Mouse (Mus musculus): ENCODE results near the gene Cpne1.
A peak's percentile ranks its signal among the peaks of the same experiment; 100 is the strongest.
"Not testable (repeated sequence)": the region's sequence is repeated elsewhere in the genome, so short reads cannot be mapped to it uniquely, and the experiment has no call there.

Gene Cpne1

GRCm38 (mm10) chr2:156111358-156112079 is at the start of gene Cpne1, which contains the start of gene Rbm12:
Cpne1 (minus strand) TSS chr2:156111965.
Rbm12 (minus strand) TSS chr2:156111978.
- peak; percentile 97 for DNase-seq

GRCm38 (mm10) chr2:156151538-156151937 is 39.8 kb upstream of the Cpne1 start:
- no peak for DNase-seq

- no peak for DNase-seq
Observed at GRCm38 (mm10) chr2:156147316-156147915, 35.7 kb upstream of the Cpne1 start.

DNA sequence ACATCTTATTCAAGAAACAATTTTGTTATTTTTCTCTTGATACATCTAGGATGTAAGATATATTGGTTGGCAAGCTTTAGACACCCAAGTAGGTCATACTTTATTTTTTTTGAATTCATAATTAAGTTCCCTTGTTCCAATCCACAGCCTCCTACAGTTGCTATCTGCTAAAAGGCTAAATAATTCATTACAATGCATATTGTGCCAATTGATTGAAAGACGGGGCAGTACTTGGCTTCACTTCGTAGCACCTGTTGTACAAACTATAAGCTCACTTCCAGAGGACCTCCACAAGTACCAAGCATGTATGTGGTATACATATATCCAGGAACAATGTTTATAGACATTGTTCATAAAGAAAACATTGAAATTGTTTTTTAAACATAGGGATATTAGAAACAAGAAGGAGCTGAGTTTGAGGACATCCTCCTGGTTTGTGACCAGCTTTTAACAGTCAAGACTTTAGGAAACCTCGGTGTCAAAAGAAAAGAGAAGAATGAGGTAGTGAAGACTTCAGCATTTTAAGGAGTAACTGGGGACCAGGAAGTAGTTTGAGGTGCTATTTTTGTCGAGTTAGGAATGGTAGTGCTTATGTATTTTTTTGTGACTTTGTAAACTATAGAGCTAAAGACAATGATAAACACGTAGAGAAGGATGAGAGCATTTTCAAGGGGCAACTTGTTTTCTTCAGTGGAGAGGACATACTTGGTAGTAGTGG is 34.7 kb upstream of the Cpne1 start:
- DNase-seq, result no peak

DNA sequence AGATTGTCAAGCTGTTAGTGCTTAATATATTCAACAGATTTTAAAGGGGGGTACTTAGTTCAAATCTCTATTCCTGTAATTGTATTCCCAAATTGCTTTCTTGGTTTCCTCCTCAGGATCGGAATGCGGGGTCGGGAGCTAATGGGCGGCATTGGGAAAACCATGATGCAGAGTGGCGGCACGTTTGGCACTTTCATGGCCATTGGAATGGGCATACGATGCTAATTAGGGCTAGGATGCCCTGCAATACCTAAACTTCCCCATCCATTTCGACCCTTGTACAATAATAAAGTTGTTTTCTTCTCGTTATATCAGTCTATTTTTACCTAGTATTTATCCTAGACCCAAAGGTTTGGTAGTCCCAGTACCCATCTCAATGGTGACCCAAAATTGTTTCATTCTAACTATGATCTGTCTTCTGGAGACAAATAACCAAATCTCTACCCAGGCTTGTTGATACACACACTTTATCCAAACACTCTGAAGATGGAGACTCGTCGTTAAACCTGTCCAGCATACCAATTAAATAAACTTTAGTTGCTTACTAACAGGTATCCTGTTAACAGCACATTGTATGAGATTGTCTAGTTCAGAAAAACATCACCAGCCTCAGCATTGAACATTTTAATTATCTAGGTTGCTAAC is 33.8 kb upstream of the Cpne1 start:
- no peak for DNase-seq

DNA sequence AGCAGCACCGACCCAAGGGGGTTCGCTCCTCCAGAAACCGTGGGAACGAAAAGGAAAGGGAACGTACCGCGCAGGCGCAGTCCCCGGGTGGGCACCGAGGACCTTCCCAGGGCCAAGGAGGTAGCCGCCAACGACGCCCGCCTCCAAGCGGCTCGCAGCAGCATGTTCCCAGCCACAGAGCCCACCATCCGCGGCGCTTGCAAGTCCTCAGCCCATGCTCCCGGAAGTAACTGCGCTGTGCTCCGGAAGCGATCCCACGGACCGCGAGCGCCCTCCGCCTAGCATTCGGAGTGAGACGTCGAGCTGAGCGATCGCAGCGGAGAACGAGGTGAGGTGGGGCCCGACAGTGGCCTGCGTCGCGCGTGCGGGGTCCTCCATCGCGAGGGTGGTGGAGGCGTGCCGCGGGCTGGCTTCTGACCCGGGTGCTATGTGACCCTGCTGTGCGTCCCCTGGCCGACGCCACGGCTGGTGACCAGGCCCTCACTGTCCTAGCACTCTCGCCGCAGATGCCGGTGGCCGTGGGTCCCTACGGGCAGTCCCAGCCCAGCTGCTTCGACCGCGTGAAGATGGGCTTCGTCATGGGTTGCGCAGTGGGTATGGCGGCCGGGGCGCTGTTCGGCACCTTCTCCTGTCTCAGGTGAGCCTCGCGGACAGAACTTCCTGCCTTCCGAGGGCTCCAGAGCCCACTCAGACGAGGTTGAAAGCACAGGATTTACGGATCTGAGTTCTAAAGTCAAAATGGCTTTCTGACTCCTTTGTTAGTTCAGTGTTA is 32.4 kb upstream of the Cpne1 start, which contains the start of the genes Romo1 and Nfs1:
Gene Romo1 (plus strand): TSS at position 87 of the 772 bp plus-strand sequence.
Gene Nfs1 (minus strand): TSS at position 234 of the 772 bp plus-strand sequence.
- DNase-seq, result peak; percentile 96

GRCm38 (mm10) chr2:156143367-156143766 is 31.6 kb upstream of the Cpne1 start:
- DNase-seq, result no peak

GRCm38 (mm10) chr2:156142820-156143219 is 31.1 kb upstream of the Cpne1 start:
- peak; percentile 13 for DNase-seq

DNA sequence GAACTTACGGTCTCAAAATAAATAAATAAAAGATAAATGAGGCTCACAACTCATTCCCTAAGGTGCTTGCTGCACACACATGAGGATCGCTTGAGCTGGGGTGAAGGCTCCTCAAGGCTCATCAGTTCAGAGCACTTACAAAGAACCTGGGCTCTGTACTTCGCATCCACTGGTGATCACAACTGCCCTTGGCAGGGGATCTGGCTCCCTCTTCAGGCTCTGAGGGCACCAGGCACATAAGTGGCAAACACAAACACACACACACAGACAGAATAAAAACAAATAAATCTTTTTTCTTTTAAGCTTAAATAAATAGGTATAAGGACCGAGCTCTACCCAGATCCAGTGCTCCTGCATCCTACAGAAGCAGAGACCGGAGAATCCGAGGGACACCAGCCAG is 23.9 kb upstream of the Cpne1 start:
- peak; percentile 10 for DNase-seq

- DNase-seq, result no peak
Observed at GRCm38 (mm10) chr2:156134161-156134560, 22.4 kb upstream of the Cpne1 start.

DNA sequence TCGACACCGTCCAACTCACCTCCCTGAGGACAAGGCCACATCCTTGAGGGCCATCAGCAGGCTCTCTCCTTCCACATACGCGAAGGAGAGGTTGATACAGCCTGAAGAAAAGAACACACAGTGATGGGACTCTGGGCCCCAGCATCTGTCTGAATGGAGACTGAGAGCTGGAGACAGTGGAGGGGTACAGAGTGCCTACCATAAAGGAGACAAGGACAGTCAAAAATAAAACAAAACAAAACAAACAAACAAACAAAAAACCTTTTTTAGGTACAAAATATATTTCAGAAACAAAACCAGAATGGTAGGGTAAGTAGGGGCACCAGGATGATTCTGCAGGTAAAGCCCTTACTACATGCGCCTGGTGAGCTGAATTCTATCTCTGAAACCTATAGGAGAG is 15.2 kb upstream of the Cpne1 start, which contains the start of gene Gm28036:
Gene Gm28036 (minus strand): TSS at position 101 of the 400 bp plus-strand sequence.
- no peak for DNase-seq

- no peak for DNase-seq
Observed at GRCm38 (mm10) chr2:156123731-156124130, 12.0 kb upstream of the Cpne1 start.

GRCm38 (mm10) chr2:156119566-156119965 is 7.8 kb upstream of the Cpne1 start:
- no peak for DNase-seq

DNA sequence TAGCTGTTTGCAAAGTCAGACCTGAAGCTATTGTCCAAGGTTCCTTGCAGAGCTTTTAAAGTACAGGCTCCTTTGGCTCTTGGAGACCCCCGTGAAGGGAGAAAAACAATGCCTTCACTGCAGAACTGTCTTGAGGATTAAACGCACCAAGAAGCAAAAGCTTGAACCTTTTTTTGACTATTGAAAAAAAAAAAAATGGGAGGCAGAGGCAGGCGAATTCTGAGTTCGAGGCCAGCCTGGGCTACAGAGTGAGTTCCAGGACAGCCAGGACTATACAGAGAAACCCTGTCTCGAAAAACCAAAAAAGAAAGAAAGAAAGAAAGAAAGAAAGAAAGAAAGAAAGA is 287 bp upstream of the Cpne1 start:
- DNase-seq, result not testable (repeated sequence)

- DNase-seq, result peak; percentile 27
Observed at GRCm38 (mm10) chr2:156110627-156111357, 973 bp downstream of the Cpne1 start.

- no peak for DNase-seq
Observed at GRCm38 (mm10) chr2:156091926-156092325, 19.8 kb downstream of the Cpne1 start.

GRCm38 (mm10) chr2:156089799-156090198 is 22.0 kb downstream of the Cpne1 start:
- DNase-seq, result no peak

- DNase-seq, result no peak
Observed at GRCm38 (mm10) chr2:156087391-156088110, 24.2 kb downstream of the Cpne1 start.

- no peak for DNase-seq
Observed at GRCm38 (mm10) chr2:156084541-156084940, 27.2 kb downstream of the Cpne1 start.

- DNase-seq, result no peak
Observed at GRCm38 (mm10) chr2:156080391-156080790, 31.4 kb downstream of the Cpne1 start.

GRCm38 (mm10) chr2:156079674-156080073 is 32.1 kb downstream of the Cpne1 start:
- DNase-seq, result no peak
